In genomic region chr12:85869423-85869822, GRCm38 (mm10) we compare ENCODE assay signal across 8 mouse cellular contexts. TPM values are rescaled to one million over a fixed set of nuclear protein-coding genes. Genes with fewer than 3 reads are reported as not detected.
DNase-seq lines count a peak whose midpoint lies in the region; ATAC-seq and TF ChIP-seq lines count a peak whose summit lies in the region.
"Had no signal": no experiment of that assay in that cellular context is flagged by ENCODE, and none has a peak within 500 bp of the region (broad histone marks: within the 10 kb centered on the region; RNA-seq: fewer than 3 reads in every experiment).

No protein-coding gene starts in this region.

- ATAC-seq in Patski: peak; percentile 98
- ATAC-seq in forebrain, embryonic 16.5 days: peak; percentile 87

- in situ Hi-C loops in Patski (cut with MboI; ENCODE audit: low pct_unique_long_range_greater_than_20kb): no loop called here

- POLR2A ChIA-PET in Patski (lab: Charles Lee): interaction anchor here (0.8 kb wide), 1 partner anchor 149 kb away, joined by 3 read pairs; no protein-coding TSS in a partner anchor

- H3K27ac ChIP-seq in forebrain, embryonic 16.5 days (ENCODE audit: low read length): no peak overlapping the region; the same call in 1 of the 2 replicates
- H3K27ac ChIP-seq: macrophage had no signal

- CTCF ChIA-PET in Patski (lab: Charles Lee): interaction anchor here (1.5 kb wide), 1 partner anchor 12 kb away, joined by 6 read pairs; no protein-coding TSS in a partner anchor

- H3K36me3 ChIP-seq in forebrain, embryonic 16.5 days (ENCODE audit: control insufficient read depth, insufficient read depth): no peaks in the 10 kb centered on the region

- no peak overlapping the region for H3K9ac ChIP-seq in forebrain, embryonic 16.5 days (replicated peaks; ENCODE audit: low read depth, low read length)

- H3K4me3 ChIP-seq in forebrain, embryonic 16.5 days (replicated peaks; ENCODE audit: low read length): no peak overlapping the region

- peak; percentile 85 for DNase-seq in Patski (ENCODE audit: low read depth, low spot score)
- peak; percentile 56 for DNase-seq in adrenal gland, postnatal 25 days
- DNase-seq in heart, postnatal 36 days: peak; percentile 43 to 49
- peak; percentile 63 to 82 for DNase-seq in lung, postnatal 4 days
- no peak for DNase-seq in kidney, postnatal 10 days
- DNase-seq in thymus, postnatal 14 days: no peak

- no peak for TF ChIP-seq CTCF in Patski (IDR thresholded peaks at IDR 0.05)

- H3K4me2 ChIP-seq in forebrain, embryonic 16.5 days (ENCODE audit: low read length): no peak overlapping the region

- H3K27me3 ChIP-seq in Patski: no peaks in the 10 kb centered on the region
- H3K27me3 ChIP-seq in forebrain, embryonic 16.5 days (replicated peaks; ENCODE audit: control insufficient read depth, insufficient read depth, low read length): no peaks in the 10 kb centered on the region

- 8% methylated on average over 6 of the region's 6 CpGs for WGBS in forebrain, embryonic 16.5 days

- H3K4me1 ChIP-seq in forebrain, embryonic 16.5 days (replicated peaks; ENCODE audit: control insufficient read depth, insufficient read depth, low read length): peaks cover 12% of the 10 kb centered on the region

- intact Hi-C loops in heart, postnatal 36 days (cut with DNase I): loop anchor here (5.0 kb wide), 1 partner anchor 153 kb away; no protein-coding TSS in a partner anchor

- no peaks in the 10 kb centered on the region for H3K9me3 ChIP-seq in forebrain, embryonic 16.5 days (ENCODE audit: control insufficient read depth, low read length)

RNA-seq across cellular contexts. Expression of gene Ttll5, which starts 45.0 kb away (rescaled TPM):
- 14.5 TPM for polyA plus RNA-seq in Patski (2021)
- 25.1 and 29.1 TPM in 2 replicates for total RNA-seq in adrenal gland, postnatal 25 days (2021)
- 15.0 and 15.9 TPM in 2 replicates for polyA plus RNA-seq in forebrain, embryonic 16.5 days (2015; fragmentation: Nextera tagmentation; extraction: Ambion mirVana)
- total RNA-seq in heart, postnatal 36 days (2021): 10 to 100 TPM; 14.6 to 14.8 TPM

RNA-seq across cellular contexts. Expression of gene Erg28, which starts 45.1 kb away (rescaled TPM):
- polyA plus RNA-seq in Patski (2021): 47.6 TPM
- 53.8 and 60.0 TPM in 2 replicates for total RNA-seq in adrenal gland, postnatal 25 days (2021)
- 106 TPM in 2 replicates for polyA plus RNA-seq in forebrain, embryonic 16.5 days (2015; fragmentation: Nextera tagmentation; extraction: Ambion mirVana)
- 1 to 10 TPM; 7.5 to 7.7 TPM for total RNA-seq in heart, postnatal 36 days (2021)

Comparison
In these comparisons a context has a peak if more than half of its experiments do, and no peak if none do; other contexts are left out.
1. DNase-seq: peak in Patski (single experiment), adrenal gland, postnatal 25 days (single experiment), heart, postnatal 36 days (2 of 2) and lung, postnatal 4 days (2 of 2); none in kidney, postnatal 10 days (single experiment) and thymus, postnatal 14 days (single experiment).